Mouse (Mus musculus) R1 (cell line): Measurements from ENCODE around the gene Slc29a3.

Experiments
- DNase-seq: peaks from one replicate; pipeline ENCODE4 v3.0.0-alpha.2; 2018; ENCODE audit warnings: low read depth, low spot score

The Slc29a3 gene

DNA sequence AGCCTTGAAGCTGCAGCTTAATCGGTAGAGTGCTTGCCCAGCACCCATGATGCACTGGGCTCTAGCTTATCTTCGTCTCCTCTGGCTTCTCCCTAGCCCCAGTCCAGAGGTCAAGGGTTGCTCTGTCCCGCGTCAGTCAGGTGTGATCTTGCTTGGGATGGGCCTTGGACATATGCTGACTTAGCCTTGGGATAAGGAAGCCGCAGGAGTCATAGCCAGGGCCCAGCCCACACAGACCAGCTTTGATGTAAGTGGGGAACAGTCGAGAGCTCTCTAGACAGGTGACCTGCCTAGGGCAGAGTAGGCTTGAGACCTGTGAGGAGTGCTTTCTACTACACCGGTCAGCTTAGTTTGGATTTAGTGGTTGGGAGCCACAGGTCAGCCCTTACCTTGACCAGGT lies 14.8 kb upstream of the Slc29a3 start:
- DNase-seq, result no peak

DNA sequence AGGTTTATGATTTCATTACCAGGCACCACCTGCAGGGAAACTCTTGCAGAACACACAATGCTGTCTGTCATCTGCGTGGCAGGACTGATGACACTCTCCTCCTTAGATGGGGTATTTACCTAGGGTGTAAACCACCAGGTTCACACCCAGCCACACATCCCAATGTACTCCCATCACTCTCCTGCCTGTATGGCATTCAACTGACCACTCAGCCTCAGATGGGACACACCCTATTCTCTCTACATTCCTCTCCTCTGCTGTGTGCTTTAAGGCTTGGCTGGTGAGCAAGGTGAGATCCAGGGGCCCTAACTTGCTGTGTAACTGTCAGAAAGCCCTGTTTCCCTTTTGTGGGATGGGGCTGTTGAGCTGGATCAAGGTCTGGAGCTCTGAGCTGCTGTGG lies 9.5 kb upstream of the Slc29a3 start:
- no peak for DNase-seq

DNA sequence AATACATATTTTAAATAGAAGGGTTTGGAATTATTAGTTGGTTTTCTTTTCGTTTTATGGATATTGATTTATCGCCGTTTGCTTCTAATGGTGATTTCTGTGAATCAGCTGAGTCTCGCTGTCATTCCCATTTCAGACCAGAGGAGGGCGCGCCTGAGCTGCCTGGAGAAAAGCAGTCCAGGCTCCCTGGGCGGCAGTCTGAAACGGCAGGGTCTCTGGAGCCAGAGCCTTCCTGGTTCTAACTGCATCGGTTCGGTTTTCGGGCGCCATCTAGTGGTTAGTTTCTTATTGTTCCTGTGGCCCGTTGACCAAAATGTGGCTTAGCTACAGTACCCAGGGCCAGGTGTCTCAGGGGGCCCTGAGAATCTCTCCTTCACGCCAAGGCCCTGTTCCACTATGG lies 7.8 kb upstream of the Slc29a3 start:
- DNase-seq, result peak; percentile 96

DNA sequence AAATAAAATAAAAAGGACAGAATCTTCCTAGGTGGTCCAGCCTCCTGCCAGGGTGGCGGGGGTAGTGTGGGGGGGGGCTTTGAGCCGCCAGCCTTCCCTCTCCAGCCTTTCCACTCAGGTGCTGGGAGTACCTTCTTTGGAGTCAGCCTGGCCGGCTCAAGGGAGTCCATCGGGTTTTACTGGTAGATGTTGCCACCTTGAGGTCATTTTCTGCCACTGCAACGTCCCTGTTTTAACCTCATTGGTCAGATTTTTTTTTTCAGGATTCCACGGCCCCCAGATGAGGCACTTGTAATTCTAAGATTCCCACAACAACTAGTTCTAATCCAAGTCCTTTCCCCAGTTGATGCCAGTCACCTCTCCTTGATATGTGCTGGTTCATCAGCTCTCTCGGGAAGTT lies 4.4 kb upstream of the Slc29a3 start:
- peak; percentile 87 for DNase-seq

DNA sequence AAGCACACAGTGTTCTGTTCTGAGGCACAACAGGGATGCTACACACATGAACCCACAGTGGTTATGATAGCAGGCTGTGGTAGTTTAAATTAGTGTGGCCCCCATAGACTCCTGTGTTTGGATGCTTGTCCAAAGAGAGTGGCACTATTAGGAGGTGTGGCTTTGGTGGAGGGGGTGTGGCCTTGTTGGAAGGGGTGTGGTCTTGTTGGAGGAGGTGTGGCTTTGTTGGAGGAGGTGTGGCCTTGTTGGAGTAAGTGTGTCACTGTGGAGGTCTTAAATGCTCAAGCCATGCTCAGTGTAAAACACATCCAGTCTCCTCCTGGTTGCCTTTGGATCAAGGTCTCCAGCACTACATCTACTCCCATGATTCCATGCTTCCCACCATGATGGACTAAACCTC lies 3.6 kb upstream of the Slc29a3 start:
- peak; percentile 65 for DNase-seq

DNA sequence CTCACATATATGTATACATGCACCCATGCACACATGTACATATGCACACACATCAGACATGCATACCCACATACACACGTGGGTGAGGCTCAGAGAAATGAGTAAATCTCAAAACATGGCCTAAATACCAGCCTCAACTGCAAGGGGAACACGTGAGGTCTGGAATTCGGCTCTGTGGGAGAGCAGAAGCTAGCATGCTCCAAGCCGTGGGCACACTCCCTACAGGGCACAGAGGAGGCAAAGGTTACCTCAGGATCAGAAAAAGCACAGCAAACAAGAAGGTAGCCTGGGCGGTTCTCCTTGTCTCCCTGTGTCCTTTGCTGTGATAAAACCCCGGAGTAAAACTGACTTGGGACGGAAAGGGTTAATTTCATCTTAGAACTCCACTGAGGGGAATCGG lies 1.3 kb upstream of the Slc29a3 start:
- DNase-seq, result no peak

DNA sequence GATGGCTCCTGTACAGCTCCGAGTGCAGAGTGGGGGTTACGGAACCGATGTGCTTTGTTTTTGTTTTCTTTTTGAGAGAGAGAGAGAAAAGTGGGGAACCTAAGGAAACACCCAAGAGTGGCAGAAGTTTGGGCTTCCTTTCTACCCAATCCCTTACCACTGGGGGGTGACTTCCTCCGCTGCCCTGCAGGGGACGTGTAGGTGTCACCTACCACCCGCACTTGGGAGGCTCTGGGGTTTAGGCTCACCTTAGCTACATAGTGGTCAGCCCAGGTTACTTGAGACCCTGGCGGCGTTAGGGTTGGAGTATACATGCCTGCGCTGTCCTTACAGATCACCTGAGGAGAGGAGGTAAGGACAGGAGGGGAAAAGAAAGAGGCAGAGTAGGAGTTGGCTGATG lies 667 bp upstream of the Slc29a3 start:
- no peak for DNase-seq

DNA sequence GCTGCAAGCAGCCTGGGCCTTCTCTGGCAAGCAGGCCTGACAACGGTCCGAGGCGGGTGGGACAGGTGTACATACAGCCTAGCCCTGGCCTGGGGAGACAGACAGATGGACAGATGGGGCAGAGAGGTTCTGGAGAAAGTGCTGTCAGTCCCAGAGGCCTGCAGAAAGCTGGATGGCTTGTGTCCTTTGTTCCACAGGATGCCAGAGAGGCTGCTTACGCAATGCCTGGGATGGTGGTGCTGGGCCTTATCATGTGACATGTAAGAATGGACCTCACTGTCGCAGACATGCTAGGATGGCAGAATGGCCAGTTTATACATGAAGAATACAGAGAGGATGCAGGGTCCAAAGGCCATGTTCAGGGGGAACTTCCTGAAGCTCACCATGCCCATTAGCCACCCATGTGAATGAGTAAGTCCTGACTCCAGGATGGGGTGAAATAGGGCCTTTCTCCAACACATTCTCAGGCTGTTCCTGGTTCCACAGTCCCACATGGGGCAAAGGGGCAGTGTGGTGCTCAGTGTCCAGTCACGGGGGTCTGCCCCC lies 4.9 kb downstream of the Slc29a3 start:
- no peak for DNase-seq

DNA sequence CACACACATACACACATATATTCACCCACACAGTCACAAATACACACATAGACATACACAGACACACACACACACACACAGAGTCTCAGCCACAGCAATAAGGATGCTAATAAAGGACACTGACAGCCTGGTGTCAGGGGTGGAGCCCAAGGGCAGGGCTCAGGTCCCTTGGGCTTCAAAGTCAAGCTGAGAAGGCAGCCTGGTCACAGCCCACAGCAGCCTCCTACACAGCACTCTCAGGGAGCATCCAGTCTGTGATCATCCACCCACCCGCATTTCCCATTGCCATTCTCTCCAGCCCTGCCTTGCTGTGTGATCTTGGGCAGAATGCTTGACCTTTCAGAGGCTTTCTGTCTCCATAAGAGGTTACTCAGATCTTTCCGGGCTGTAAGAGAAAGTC lies 6.1 kb downstream of the Slc29a3 start:
- DNase-seq, result no peak

DNA sequence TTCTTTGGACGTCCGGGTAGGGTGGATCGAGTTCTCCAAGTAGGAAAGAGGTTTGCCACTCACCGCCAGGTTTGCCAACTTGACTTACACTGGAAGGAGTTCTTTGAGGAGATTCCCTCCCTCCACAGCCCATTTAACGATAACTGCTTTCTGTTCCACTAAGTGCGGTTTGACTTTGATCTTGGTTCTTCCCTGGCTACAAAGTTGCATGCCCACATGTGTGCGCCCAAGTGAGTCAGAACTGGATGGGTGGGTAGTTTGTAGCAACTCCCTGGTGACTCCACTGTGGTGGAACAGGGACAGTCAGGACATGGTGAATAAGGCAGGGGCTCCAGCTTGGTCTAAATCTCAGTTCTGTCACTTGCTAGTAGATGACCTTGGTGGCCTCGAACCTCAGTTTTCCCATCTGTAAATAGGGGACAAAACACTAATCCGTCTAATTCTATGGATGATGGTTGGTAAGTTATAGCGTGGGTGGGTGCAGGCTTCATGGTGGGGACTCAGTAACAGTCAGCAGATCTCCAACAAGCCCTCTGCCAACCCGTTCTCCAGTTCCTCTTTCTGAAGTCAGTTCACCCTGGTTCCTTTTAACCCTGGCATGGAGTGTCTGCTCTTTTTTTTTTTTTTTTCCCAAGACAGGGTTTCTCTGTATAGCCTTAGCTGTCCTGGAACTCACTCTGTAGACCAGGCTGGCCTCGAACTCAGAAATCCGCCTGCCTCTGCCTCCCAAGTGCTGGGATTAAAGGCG lies 7.9 kb downstream of the Slc29a3 start:
- DNase-seq, result no peak

DNA sequence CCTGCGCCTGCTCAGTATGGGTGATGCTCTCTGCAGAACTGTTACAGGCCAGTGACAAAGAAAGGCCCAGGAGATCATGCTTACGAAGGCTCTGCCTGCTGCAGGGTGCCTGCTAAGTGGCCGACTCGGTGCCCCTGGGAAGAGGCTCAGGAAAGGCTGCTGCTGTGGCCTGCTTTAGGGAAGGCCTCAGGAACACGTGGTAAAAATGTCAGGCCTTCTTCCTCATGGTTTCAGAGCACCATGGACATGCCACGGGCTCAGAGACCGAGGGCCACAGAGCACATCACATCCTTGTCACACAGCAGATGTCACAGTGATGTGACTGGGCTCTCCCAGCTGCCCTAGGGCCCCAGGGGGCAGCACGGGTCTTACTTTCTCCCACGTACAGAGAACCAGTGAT lies 8.9 kb downstream of the Slc29a3 start:
- DNase-seq, result no peak

DNA sequence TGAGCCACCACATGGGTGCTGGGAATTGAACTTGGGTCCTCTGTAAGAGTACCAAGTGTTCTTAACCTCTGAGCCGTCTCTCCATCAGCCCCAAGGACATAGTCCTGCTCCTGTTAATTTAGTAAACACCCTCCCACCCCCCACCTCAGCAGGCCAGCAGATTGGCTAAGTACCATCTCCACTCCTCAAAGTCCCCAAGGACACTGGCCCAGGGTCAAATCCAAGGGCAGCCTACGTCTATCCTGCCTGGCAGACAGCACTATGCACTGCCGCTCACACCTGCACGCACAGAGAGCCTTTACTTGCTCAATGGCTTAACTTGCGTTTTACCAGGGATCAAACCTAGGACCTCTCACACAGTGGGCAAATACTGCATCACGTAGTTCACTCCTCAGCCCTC lies 9.7 kb downstream of the Slc29a3 start:
- DNase-seq, result peak; percentile 36

DNA sequence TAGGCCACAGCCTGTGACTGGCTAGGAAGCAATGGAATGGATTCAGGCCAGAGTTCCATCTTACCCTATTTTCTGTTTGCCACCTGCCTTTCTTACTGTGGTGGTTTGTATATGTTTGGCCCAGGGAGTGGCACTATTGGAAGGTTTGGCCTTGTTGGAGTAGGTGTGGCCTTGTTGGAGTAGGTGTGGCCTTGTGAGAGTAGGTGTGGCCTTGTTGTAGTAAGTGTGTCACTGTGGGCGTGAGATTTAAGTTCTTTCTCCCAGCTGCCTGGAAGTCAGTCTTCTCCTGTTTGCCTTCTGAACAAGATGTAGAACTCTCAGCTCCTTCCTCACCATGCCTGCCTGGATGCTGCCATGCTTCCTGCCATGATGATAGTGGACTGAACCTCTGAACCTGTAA lies 10.3 kb downstream of the Slc29a3 start:
- DNase-seq, result peak; percentile 74

DNA sequence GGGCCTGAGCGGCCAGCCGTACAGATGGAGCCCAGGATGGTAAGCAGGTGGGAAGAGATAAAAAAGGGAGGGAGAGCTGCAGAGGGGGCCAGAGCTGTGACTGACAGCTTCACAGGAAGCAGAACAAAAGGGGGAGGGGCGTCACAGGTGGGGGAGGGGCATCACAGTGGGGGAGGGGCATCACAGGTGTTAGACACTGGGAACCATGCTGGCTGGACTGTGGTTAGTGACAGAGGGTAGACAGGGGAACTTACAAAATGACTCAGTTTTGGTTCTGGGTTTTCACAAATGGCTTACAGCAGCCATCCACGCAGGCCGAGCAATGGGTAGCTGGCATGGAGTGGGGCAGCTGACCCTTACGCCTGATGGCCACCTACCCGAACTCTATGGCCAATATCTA lies 11.2 kb downstream of the Slc29a3 start:
- peak; percentile 43 for DNase-seq

DNA sequence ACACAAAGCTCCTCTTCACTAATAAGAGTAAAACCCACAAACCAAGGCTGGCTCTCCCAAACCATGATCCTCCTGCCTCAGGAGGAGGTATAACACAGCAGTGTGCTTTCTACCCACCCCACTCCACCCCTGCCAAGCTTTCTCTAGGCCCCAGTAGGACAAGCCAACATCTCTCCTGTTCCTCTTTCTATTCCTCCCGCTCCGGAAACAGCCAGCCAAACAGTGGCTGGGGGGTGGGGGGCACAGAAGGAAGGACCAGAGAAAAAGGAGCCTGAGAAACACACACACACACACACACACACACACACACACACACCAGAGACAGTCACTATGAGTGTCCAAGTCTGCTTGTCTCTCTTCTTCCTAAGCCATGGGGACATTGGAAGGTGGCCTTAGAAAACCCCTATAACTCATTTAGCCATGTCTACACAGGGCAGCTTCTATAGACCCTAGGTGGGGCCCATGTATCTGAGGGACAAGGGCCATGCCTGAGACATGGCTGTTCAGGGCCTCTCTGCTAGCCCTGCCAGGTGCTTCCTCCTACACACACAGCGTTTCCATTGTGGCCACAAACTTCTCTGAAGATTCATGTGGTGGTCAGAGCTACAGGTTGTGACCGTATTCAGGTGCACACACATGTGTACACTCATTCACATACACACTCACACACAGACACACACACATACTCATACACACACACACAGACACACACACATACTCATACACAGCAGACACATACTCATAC lies 12.8 kb downstream of the Slc29a3 start:
- no peak for DNase-seq

DNA sequence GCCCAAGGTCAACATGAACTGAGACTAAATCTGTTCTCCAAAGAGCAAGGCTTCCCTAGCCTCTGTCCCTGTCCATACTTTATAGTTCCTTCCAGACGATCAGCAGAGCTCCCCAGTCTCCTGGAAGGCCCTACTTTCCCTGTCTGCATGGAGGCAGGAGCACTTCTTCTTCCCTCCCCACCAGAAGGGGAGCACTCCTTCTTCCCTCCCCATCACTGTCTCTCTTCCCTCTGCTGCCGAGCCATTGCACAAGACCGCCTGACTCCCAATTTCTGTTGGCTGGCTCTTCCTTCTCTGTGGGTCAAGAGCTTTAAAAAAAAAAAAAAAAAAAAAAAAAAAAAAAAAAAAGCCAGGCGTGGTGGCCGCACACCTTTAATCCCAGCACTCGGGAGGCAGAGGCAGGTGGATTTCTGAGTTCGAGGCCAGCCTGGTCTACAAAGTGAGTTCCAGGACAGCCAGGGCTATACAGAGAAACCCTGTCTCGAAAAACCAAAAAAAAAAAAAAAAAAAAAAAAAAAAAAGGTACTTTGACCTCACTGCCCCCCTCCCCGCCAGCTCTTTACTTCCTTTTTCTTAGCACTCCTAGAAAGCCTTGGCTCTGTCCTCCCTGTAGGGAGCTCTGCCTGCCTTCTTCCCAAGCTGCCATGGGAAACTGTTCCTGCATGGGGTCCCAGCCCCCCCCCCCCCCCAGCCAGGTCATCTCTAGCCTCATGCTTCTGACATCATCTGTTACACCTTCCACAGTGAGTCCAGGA lies 14.5 kb downstream of the Slc29a3 start:
- DNase-seq, result no peak

DNA sequence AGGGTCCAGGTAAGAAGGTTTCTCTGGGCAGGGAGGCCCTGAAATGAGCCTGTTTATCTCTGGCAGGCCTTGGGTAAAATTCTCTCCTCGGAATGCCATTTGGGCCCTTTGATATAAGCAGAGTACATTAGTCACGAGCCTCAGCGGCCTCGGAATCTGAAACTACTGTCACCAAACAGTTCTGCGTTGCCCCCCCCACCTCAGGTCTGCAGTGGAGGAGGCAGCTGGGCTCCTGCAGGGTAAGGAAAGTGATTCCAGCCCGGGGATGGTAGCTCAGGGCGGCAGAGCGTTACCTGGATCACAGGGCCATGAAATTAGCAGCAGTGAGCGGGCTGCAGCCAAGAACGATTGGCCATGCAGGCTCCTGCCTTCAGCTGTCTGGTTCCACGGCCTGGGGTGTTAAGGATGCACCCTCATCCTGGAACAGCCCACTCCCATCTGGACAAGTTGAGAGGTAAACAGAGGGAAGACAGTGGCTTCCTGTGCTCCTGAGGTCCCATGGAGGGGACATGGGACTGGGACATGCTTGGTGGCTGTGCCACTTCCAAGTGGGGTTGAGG lies 15.3 kb downstream of the Slc29a3 start:
- DNase-seq, result no peak

DNA sequence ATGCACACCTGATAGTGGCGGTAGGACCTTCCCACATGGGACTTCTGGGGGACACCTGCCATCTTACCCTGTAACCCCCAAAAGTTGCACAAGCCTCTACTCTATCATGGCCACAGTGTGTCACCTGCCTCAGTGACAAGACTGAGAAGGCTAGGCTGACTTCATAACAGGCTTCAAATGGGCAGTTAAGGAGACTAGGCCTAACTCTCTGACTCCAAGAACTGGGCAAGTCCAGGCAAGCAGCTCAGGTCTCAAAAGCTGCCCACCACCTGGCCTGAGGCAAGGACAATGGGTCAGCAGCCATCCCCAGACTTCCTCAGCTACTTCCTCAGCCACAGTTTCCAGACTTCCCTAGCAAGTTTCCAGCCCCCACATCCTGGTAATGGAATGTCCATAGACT lies 16.9 kb downstream of the Slc29a3 start:
- DNase-seq, result no peak

DNA sequence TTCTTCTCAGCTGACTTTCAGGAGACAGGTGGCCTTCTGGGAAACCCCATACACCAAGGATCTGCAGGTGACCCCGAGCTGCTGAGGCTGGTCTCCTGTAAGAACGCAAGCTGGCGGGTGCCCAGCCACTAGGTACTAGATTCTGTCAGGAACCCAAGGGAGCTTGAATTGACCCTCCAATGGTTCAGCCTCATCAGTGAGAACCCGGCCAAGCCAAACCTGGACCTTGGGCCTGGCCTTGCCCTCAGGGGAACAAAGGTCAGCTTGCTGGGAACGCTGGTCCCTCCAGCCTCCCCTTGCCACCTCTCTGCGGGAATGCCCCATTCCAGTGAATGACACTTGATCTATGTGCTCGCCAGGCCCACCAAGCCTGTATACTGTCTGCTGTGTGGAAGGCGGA lies 19.1 kb downstream of the Slc29a3 start:
- DNase-seq, result no peak

DNA sequence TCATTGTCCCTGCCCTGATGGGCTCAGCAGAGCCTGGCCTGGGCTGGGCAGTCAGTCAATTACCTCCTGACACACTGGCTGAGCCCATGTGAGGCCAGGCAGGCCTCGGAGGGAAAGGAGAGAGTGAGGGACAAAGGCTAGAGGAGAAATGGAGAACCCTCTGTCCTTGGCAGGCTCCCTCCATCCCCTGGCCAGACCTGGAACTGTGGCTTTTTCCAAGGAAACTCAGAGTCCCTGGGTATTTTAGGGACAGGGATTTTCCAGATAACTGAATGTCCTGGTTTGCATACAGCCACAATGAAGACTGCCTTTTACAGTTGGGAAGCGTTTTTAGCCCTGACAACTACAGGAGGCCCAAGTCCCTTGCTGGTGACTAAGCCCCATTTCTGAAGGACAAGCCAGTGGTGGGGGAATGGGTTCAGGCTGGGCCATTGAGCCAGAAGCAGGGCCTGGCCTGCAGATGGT lies 20.2 kb downstream of the Slc29a3 start:
- DNase-seq, result no peak

DNA sequence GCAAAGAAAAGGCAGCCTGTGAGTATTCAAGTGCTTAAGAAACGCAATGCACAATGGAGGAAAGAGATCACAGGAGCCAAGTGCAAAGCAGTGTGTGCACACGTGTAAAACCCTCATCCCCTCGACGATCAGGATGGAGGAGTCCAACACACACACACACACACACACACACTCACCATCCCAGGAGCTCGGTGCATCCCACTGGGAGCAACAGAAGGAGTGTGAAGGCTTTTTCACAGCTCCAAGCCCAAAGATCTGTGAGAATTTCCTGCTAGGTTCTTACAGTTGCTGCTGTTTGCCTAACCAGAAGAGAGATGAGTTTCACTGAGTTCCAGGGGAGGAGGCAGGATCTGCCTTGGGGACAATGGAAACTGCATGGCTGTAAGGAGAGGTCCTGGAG lies 20.9 kb downstream of the Slc29a3 start:
- DNase-seq, result no peak

DNA sequence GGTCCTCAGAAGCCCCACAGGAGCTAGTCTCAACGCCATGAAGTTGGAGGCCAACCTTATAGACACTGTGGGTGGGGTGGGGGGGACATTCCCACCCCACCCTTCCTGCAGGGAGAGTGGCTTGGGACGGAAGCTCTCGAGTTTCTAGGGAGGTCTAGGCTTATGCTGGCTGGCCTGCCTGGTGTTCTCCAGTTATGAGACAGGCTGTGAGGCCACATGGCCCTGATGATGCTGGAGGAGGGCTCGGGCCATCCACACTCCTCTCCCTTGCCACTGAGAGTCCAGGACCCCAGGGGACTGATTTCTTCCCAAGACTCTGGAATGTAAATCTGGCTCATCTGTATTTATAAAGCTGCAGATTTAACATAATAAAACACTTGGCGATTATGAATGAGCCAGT lies 25.3 kb downstream of the Slc29a3 start:
- peak; percentile 75 for DNase-seq
